Mouse (Mus musculus): Measurements from ENCODE around the gene Melk.

The Melk gene

DNA sequence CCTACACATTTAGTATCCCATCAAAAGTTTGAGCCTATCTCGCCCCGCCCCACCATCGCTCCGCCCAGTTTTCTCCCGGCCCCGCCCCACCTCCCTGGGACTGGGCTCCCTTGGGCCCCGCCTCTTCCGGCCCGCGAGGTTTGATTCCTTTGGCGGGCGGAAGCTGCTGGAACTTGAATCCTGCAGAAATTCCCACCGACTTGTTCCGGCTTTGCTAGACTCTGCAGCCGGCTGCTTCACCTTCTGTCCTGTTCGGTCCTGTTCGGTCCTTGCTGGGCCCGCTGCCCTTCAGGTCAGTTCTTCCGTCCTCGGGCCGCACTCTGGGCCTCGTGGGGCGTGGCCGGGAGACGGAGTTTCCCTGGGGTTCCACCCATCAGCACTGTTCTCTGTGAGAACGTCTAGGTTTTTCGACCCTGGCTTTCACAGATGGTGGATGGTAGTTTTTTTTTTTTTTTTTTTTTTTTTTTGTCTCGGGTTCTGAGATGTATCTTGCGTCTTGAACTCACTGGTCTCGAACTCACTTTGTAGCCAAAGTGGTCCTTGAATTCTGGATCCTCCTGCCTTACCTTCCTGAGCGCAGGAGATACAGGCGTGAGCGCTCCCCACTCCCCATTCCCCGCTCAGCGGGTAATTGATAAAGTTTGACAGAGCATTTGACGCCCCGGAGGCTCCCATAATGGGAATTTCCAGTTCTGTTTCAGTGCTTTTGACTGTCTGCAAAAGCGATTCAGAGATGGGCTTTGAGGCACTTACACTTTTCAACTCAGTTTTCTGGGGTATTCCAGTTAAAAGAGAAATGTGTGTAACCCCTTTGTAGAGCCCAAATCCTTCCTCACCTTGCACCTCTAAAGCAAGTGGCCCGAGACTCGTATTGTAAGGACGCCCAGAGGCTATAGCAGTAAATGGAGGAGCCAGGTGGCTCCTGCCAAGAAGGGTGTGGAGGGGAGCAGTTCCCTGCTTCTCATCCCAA, at the start of gene Melk:
TSS of gene Melk (plus strand) at position 96 of the 970 bp plus-strand sequence.
- peak; percentile 97 for DNase-seq (ENCODE audit: low spot score)

DNA sequence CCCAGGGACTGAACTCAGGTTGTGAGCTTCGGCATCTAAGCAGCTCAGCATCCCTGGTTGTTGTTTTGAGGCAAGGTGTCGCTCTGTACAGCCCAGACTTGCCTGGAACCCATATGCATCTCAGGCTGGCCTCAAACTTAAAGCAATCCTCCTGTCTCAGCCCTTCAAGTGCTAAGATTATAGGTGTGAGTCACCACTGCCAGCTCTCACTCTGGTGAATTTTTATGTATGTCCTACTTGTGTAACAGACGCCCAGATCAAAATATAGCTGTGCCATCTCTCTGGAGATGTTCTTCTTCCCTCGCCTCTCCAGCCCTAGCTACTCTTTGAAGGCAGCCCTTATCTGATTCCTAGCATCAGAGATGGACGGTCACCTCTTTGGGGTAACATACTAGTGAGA, 49.2 kb upstream of the Melk start:
- no peak for DNase-seq (ENCODE audit: low spot score)

DNA sequence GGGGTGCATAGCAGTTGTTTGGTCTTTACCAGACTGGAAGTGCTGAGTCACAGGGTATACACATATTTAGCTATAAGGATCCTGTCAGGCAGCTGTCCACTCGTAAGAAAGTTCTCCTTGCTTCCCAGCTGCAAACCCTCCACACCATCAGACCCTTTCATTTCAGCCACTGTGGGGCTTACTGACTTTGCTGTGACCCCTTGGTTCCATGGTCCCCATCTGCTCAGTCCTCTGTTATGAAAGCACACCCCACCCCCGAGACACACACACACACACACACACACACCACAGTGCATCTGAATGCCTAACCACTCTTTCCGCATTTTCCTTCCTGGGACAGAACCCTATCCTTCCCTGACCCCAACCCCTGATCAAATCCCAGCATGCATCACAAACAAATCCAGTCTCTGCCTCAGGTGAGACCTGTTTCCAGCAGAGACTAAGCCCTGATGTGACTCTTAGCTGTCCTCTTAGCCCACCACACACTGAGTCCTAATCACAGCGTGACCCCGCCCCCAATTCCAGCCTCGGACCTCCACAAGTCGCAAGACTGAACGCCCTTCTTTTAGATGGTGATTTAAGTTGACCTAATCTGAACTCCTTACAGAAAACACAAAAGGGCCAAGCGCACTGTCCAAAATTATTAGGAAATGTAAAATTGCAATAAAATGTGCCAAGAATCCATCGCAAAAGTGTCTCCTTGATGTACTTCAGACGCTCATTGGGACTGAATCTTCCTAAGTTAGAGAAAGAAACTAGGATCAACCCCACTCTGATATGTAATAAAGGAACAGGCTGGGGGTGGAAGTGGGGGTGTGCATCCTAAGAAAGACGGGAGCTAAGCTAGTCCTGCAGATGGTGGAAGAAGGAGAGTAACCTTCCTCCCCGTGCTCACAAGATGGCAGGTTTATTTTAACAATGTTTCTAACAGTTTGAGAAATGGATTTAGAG, 48.4 kb upstream of the Melk start:
- DNase-seq (ENCODE audit: low spot score): peak; percentile 26

DNA sequence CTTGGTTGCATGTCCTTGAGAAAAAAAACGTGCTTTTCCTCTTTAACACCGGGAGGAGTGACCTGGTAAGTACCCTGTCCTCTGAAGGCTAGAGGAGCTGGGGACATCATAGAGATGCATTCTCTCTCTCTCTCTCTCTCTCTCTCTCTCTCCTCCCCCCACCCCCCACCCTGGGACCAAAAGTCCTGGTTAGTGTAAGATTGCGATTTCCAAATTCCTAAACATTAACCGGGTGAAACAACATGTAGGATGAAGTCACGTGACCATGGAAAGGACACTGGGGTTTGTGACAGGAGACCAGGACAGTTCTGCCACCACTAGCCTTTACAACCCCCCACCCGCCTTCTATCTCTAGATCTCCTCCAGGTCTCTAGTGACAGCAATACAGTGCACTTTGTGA, 47.5 kb upstream of the Melk start:
- no peak for DNase-seq (ENCODE audit: low spot score)

DNA sequence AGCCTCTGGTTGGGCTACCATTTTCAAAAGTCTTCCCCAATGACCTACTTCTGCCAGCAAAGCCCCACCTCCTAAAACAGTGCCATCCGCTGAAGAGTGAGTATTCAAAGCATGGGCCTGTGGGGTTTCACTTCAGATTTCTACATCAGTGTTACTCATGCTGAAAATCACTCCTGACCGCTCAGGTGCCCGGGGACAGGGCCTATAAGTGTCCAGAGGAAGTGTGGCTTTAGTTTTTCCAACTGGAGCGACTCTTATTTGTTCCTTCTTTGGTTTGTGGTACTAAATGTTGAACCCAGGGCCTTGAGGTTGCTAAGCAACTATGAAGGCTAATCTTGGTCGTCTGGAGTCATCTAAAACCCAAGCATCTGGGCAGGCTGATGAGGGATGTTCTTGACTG, 46.1 kb upstream of the Melk start:
- DNase-seq (ENCODE audit: low spot score): no peak

DNA sequence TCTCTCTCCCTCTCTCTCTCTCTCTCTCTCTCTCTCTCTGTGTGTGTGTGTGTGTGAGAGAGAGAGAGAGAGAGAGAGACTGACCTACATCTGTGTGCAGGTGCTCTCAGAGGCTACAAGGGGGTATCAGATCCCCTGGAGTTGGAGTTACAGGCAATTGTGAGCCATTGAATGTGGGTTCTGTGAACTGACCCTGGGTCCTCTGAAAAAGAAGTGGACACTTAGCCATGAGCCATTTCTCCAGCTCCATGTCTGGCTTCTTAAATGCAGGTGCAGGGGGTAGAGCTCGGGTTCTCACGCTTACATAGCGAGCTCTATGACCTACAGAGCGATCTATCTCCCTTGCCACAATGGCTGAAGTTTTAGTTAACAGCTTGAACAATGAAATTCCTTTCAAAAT, 41.5 kb upstream of the Melk start:
- DNase-seq (ENCODE audit: low spot score): no peak

DNA sequence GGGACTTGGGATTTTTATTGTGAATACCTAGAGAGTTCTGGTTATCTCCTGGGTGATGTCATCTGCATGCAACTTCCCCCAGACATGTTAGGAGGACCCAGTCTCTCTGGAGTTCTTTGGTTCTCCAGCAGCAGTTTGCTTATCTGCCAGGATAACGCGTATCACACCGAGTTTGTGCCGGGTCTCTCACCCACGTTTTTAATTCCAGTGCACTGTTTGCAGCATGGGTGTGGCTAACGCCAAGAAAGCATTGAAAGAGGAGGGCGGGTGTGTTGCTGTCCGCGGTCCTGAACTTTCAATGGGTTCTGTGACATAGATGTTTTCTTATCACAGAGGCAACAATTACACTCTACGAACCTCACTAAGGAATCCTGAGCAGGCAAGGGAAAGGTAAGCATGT, 40.4 kb upstream of the Melk start:
- DNase-seq (ENCODE audit: low spot score): peak; percentile 83

DNA sequence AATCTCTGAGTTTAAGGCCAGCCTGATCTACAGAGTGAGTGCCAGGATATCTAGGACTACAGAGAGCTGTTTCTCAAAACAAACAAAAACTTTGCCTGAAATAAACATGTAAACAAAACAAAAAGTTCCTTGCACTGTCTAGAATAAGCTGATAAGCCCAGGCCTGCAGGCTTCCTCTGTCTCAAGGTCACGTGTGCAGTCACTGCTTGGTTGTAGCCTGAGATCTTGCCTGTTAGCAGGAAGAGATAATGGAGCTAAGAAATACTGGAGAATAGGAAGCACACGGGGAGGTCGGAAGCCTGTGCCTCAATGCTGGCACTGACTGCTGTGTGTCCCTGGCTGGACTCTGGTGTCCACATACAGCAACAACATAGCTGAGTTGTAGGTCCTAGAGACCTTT, 35.2 kb upstream of the Melk start:
- no peak for DNase-seq (ENCODE audit: low spot score)

DNA sequence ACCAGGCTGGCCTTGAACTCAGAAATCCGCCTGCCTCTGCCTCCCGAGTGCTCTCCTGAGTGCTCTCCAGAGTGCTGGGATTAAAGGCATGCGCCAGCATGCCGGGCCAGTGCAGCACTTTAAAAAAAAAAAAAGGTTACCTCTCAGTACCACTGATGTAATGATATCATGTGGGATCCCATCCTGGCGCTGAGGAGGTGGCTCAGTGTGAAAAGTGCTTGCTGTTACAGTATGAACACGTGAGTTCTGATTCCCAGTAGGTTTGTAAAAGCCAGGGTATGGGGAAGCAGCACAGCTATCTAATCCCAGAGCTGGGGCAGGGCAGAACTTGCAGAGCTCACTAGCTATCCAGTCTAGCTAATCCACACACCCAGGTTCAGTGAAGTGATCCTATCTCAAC, 33.2 kb upstream of the Melk start:
- no peak for DNase-seq (ENCODE audit: low spot score)

DNA sequence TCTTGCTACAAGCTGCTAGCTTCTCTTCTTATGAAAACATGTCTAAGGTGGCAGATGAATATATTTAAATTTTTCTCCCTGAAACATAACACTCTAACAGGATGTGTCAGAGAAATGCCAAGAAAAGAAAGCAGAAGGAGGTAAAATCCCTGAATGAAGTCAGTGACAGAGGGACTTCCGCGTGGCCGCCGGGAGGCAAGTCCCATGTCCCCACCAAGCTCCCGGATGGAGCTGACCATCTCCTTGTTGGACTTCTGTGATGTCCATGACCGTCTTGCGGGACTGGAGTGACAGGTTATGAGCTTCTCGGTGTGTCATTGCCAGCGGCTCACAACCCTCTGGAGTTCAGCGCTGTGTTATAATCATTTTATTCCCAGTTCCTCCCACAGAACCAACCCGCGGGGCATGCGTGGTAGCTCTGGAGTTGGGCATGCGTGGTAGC, 31.3 kb upstream of the Melk start:
- no peak for DNase-seq (ENCODE audit: low spot score)

DNA sequence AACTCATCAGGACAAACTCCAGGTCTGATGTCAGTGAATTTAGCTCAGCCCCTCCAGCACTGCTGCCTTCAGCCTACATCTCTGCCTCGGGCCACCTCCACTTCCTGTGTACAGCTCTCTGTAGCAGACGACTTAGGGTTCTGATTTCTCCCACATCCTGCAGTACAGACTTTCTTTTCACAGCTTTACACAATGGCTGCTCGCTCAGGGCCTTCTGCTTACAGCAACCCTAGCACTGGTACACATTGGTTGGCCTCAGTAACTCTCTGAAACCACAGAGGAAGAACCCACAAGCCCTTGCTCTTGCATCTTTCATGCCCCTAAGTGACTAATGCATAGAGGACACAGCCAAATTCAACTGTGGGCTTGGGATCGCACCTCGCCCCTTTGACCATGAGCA, 29.5 kb upstream of the Melk start:
- DNase-seq (ENCODE audit: low spot score): no peak

DNA sequence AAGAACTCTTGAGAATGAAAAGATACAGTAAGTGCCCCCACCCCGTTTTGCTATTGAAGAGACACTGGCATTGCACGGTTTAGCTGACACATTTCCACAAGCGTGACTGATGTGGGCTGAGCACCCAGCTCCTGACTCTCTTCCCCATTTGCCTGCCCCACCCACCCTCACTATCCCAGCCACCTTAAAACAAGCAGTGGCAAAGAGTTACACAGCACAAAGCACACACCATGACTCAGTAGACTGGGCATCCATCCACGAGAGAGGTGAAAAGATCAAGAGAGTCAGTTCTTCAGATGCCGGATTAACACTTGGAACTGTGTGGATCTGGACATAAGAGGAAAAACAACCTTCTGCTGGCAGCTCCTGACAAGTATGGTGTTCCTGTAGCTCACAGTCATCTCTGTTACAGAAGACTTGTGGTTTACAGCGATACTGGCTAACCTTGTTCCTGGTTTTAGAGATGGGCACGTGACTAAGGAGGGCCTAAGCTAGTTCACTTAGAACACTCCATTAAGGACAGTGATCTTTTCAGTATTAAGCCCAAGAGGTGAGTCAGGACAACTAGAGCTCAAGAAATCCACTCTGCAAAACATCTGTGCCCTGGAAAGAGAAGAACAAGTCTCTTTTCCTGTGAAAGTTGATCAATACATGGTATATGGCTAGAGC, 18.9 kb upstream of the Melk start:
- no peak for DNase-seq (ENCODE audit: low spot score)

DNA sequence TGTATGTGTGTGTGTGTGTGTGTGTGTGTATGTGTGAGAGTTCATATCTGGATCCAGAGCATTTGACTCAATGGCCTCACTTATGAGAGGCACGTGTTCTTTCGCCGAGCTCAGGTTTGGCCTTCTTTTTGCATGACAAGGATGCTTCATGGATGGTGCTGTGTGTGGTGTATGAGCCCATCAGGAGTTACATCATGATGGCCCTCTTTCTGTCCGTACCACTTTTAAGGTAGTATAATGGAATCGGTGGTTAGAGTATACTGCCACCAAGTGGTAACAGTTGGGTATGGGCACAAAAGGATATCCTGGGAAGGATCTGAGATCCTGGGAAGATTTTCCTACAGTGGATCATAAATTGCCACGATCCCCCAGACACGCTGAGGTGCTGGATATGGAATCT, 8.1 kb upstream of the Melk start:
- DNase-seq (ENCODE audit: low spot score): peak; percentile 85

DNA sequence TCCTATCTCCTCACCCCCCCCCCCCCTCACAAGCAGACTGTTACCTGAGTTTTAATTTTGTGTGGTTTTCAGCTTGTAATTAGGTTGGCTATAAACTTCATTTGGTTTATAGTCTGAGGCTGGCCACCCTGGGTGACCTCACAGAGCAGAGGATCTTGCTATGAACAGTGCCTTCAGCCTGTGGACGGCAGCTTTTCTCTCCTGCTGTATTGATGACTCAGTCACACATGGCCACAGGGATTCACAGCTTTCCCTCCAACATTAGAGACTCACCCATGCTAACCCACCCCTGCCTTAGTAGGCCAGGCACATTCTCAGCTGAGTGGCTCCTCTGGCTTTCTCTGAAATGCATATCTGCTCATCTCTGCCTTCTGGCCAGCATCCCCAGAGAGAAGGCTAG, 4.8 kb upstream of the Melk start:
- DNase-seq (ENCODE audit: low spot score): no peak

DNA sequence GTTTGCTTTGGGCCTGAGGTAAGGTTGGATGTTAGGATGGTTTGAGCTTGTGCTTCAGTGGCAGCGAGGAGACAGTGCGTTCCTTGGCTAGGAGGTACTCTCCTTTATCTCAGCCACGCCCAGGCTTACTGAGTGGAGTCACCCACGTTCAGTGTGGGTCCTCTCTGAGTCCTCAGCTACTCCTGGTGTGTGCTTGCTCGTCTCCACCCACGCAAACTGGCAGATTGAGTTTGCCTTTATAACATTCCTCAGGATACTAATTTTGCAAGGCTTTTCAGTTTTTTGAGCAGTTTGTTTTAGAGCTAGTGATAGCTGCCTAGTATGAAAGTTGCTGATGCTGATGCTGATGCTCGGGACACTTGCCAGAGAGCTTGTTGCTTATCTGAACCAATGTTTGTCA, 5.9 kb downstream of the Melk start:
- no peak for DNase-seq (ENCODE audit: low spot score)

DNA sequence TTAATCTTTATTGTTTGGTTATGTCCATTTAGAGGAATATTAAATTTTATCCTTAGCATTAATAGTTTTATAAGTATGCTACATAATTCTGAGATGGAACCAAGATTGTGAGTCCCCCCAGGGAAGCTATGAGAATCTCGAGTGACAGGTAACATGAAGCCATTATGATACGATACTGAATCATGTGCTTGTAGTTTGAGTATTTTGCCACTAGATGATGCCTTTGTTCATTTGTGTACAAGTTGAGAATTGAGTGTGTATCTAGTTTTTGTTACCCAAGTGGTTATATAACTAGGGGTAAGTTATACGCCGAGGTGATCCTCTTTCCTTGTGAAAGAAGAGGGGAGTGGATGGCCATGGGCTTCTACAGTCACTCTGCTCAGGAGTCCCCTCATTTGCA, 9.8 kb downstream of the Melk start:
- DNase-seq (ENCODE audit: low spot score): no peak

DNA sequence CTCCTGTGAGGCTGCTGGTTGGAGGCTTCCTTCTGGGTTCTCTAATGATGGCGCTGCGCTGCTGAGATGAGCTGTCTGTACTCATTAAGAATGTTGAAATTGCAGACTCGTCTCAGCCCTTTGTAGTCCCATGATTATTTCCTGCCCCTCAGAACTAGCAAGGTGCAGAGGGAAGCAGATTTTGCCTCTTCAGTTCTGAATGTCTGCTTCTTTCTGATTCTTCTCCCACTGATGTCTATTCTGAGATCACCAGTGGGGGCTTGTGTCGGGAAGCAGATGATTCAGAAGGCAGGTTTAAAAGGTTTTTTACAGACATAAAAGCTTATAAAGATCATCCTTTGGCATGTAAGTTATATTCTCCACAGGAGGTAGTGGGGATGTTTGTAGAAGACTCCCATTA, 10.2 kb downstream of the Melk start:
- no peak for DNase-seq (ENCODE audit: low spot score)

DNA sequence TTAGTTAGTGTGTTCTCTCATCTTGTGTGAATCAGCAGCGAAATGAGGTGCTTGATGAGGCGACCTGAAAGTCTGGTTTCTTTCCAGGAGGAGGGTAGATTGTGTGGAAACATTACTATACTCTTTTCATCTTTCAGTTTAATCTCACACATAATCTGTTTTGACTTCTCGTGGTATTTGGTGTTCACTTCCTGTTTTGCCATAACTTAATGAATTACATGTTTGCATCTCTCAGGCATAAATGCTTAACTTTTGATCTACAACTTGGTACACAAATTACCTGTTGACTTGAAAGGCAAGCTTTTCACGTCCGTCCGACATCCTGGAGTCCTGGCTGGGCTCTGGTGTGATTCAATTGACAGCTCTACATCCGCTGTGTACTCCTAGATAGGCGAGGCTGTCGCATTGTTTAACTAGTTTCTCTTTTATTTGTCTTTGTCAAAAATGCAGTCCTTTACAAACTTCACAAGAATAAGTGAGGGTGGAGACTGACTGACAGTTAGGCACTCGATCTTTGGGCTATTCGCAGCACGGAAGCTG, 15.7 kb downstream of the Melk start:
- no peak for DNase-seq (ENCODE audit: low spot score)

DNA sequence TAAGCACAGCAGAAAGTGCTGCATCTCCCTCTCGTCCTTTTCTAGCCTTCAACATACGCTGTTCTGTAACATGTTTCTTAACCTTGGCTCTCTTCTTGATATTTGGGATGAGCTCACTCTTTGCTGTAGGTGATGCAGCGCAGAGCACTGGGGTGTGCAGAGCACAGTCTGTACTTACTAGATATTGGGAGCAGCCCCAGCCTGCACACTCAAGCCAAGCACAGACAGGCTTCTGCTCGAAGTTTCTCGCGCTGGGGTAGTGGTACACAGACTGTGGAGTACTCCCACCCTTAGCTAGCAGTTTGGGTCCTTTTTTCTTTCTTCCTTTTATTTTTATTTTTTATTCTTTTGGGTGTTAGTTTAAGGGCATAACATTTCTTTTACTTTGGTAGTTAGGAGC, 19.8 kb downstream of the Melk start:
- DNase-seq (ENCODE audit: low spot score): no peak

DNA sequence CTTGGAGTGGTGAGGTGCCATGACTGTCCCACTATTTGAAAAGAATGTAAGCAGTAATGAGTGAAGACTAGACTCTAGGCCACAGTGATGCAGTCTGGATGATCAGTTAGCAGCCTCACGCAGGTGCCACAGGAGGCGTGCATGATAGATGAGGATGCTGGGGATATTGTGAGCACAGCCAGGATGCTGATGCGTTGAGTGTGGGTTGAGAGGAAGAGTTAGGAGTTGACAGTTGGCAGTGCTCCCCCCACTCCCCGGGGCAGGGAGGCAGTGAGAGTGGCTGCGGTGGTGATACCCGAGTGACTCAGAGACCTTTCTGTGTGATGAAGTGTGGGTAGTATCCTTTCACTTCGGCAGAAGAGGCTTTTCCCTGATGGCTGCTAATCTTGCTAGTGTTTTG, 21.4 kb downstream of the Melk start:
- no peak for DNase-seq (ENCODE audit: low spot score)

DNA sequence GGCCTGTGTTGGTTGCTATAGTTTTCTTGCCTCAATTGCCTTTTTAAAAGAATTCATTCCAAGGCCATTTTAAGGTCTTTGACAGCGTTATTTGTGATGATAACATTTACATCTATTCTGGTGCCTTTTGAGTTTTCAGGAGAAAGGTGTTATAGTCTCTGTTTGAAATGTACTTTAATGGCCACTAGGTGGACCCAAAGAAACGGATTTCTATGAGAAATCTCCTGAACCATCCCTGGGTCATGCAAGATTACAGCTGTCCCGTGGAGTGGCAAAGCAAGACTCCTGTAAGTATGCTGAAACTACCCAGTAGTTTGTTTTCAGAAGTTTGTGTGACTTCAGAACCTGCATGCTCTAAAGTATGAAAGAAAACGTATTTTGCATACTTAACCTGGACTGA, 24.8 kb downstream of the Melk start:
- peak; percentile 51 for DNase-seq (ENCODE audit: low spot score)

DNA sequence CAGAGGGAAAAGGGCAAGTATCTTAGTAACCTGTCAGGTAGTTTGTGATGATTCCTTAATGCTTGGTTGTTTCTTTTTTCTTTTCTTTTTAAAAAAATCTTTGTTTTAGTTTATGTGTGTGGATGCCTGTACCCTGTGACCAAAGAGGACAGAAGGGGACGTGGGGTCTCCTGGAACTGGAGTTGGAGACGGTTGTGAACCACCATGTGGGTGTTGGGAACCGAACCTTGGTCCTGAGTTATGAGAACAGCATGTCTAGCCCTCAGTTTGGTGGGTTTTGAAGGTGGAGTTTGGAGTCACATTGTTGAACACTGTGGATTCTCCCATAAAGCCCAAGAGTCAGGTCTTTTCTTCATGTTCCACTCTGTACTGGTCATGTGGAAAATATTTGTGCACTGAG, 26.0 kb downstream of the Melk start:
- DNase-seq (ENCODE audit: low spot score): no peak

All from embryo, embryonic 10.5 days (tissue).